Mouse (Mus musculus): ENCODE measurements around the gene Chchd3.

DNA sequence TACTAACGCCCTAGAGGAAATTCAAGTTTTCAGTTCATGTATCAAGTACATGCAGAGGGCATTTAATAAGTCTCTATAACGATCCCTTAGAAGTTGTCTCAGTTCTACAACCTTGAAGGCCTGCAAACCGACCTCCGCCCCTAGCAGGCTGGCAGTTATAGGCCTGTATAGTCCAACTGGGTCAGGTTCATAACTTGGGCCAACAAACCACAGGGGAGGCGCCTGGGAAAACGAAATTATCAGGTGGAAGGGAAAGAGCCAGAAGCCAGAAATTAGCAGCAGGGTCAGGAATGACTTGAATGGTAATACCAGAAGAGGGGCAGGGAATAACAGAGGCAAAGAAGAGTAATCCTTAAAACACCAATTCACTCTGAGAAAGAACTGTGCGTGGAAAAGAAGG, 784 bp downstream of the Chchd3 start:
- TF ChIP-seq CTCF (IDR thresholded peaks at IDR 0.05; ENCODE audit: insufficient read depth, low read length), result no peak
- no peak for TF ChIP-seq POLR2A (IDR thresholded peaks at IDR 0.05; ENCODE audit: borderline replicate concordance, extremely low read depth, low read depth, low read length)

Measured in lung, adult 2 months (tissue).